Comparison of ENCODE assay signal across 13 mouse cellular contexts in genomic region chr17:67515601-67516147, GRCm38 (mm10).
A peak's percentile ranks its signal among the peaks of the same experiment; 100 is the strongest.
DNase-seq lines count a peak whose midpoint lies in the region; ATAC-seq lines count a peak whose summit lies in the region.
"Had no signal": no experiment of that assay in that cellular context is flagged by ENCODE, and none has a peak within 500 bp of the region (broad histone marks: within the 10 kb centered on the region; RNA-seq: fewer than 3 reads in every experiment).

No protein-coding gene starts in this region.

- no peaks in the 10 kb centered on the region for H3K4me1 ChIP-seq in hindbrain, embryonic 15.5 days (replicated peaks)
- no peaks in the 10 kb centered on the region for H3K4me1 ChIP-seq in hindbrain, embryonic 16.5 days (ENCODE audit: control insufficient read depth, insufficient read depth, low read depth, low read length)
- no peaks in the 10 kb centered on the region for H3K4me1 ChIP-seq in neural tube, embryonic 12.5 days
- no peaks in the 10 kb centered on the region for H3K4me1 ChIP-seq in stomach, embryonic 16.5 days (ENCODE audit: control insufficient read depth, insufficient read depth, low read length)

- DNase-seq in neural tube, embryonic 10.5 days (ENCODE audit: extremely low spot score, low spot score) = no peak
- DNase-seq in kidney, postnatal 36 days = peak; percentile 30 to 56
- DNase-seq in layer of hippocampus, adult 18-20 months (ENCODE audit: low spot score in 2 of 2) = no peak
- DNase-seq: adrenal gland, postnatal 36 days; cerebellum, adult 18-20 months; gastrocnemius, postnatal 10 days; thymus, postnatal 4 days had no signal

- peak overlapping the region; percentile 55; the same call in 1 of the 2 replicates for H3K27ac ChIP-seq in hindbrain, embryonic 15.5 days (replicated peaks)
- H3K27ac ChIP-seq in hindbrain, embryonic 16.5 days (ENCODE audit: low read depth, low read length) = no peak overlapping the region
- no peak overlapping the region for H3K27ac ChIP-seq in neural tube, embryonic 12.5 days
- peak overlapping the region; percentile 70; the same call in 1 of the 2 replicates for H3K27ac ChIP-seq in stomach, embryonic 16.5 days (ENCODE audit: low read length)
- H3K27ac ChIP-seq: forebrain, embryonic 12.5 days; liver, embryonic 14.5 days had no signal

- 59% methylated on average over 7 of the region's 7 CpGs for whole genome bisulfite sequencing in hindbrain, embryonic 15.5 days
- 69% methylated on average over 7 of the region's 7 CpGs for WGBS in hindbrain, embryonic 16.5 days
- 71% methylated on average over 7 of the region's 7 CpGs for WGBS in neural tube, embryonic 12.5 days
- 63% methylated on average over 7 of the region's 7 CpGs for WGBS in stomach, embryonic 16.5 days

- no peaks in the 10 kb centered on the region for H3K36me3 ChIP-seq in hindbrain, embryonic 15.5 days
- H3K36me3 ChIP-seq in hindbrain, embryonic 16.5 days (ENCODE audit: control insufficient read depth, insufficient read depth, low read length) = no peaks in the 10 kb centered on the region
- no peaks in the 10 kb centered on the region for H3K36me3 ChIP-seq in neural tube, embryonic 12.5 days
- no peaks in the 10 kb centered on the region for H3K36me3 ChIP-seq in stomach, embryonic 16.5 days (ENCODE audit: control insufficient read depth, insufficient read depth, low read length)
- H3K36me3 ChIP-seq: forebrain, embryonic 12.5 days had no signal

- no peaks in the 10 kb centered on the region for H3K9me3 ChIP-seq in hindbrain, embryonic 15.5 days
- no peaks in the 10 kb centered on the region for H3K9me3 ChIP-seq in hindbrain, embryonic 16.5 days (ENCODE audit: control insufficient read depth, low read length)
- H3K9me3 ChIP-seq in neural tube, embryonic 12.5 days = no peaks in the 10 kb centered on the region
- H3K9me3 ChIP-seq in stomach, embryonic 16.5 days (replicated peaks; ENCODE audit: control insufficient read depth, low read length) = no peaks in the 10 kb centered on the region
- H3K9me3 ChIP-seq: forebrain, embryonic 12.5 days had no signal

- H3K4me2 ChIP-seq in hindbrain, embryonic 15.5 days = no peak overlapping the region
- no peak overlapping the region for H3K4me2 ChIP-seq in hindbrain, embryonic 16.5 days (ENCODE audit: low read length)
- H3K4me2 ChIP-seq in neural tube, embryonic 12.5 days (replicated peaks) = no peak overlapping the region
- H3K4me2 ChIP-seq in stomach, embryonic 16.5 days (ENCODE audit: low read depth, low read length) = no peak overlapping the region
- H3K4me2 ChIP-seq: forebrain, embryonic 12.5 days had no signal

- H3K27me3 ChIP-seq in hindbrain, embryonic 15.5 days = no peaks in the 10 kb centered on the region
- H3K27me3 ChIP-seq in hindbrain, embryonic 16.5 days (replicated peaks; ENCODE audit: control insufficient read depth, insufficient read depth, low read length) = no peaks in the 10 kb centered on the region
- no peaks in the 10 kb centered on the region; the same call in 1 of the 2 replicates for H3K27me3 ChIP-seq in neural tube, embryonic 12.5 days (replicated peaks)
- no peaks in the 10 kb centered on the region for H3K27me3 ChIP-seq in stomach, embryonic 16.5 days (ENCODE audit: control insufficient read depth, insufficient read depth, low read length)
- H3K27me3 ChIP-seq: forebrain, embryonic 12.5 days had no signal

- no peak overlapping the region for H3K4me3 ChIP-seq in hindbrain, embryonic 15.5 days
- H3K4me3 ChIP-seq in hindbrain, embryonic 16.5 days (ENCODE audit: low read length) = no peak overlapping the region
- H3K4me3 ChIP-seq in neural tube, embryonic 12.5 days = no peak overlapping the region
- no peak overlapping the region for H3K4me3 ChIP-seq in stomach, embryonic 16.5 days (replicated peaks; ENCODE audit: low read length)
- H3K4me3 ChIP-seq: forebrain, embryonic 12.5 days had no signal

- peak; percentile 42; the same call in 1 of the 2 replicates for ATAC-seq in hindbrain, embryonic 15.5 days (ENCODE audit: low FRiP score, low read depth)
- no peak for ATAC-seq in hindbrain, embryonic 16.5 days
- ATAC-seq in neural tube, embryonic 12.5 days (ENCODE audit: low FRiP score, low read depth) = 0 out of 2 replicates have a peak, but pooled peaks have one; percentile 21
- ATAC-seq in stomach, embryonic 16.5 days (ENCODE audit: insufficient read depth, low FRiP score) = no peak

- no peak overlapping the region for H3K9ac ChIP-seq in hindbrain, embryonic 15.5 days
- no peak overlapping the region for H3K9ac ChIP-seq in hindbrain, embryonic 16.5 days (ENCODE audit: low read depth, low read length)
- H3K9ac ChIP-seq in neural tube, embryonic 12.5 days = no peak overlapping the region
- H3K9ac ChIP-seq in stomach, embryonic 16.5 days (ENCODE audit: low read length) = no peak overlapping the region
- H3K9ac ChIP-seq: forebrain, embryonic 12.5 days; liver, embryonic 14.5 days had no signal

Comparison
In these comparisons a context has a peak if more than half of its experiments do, and no peak if none do; other contexts are left out.
1. ATAC-seq: peak in hindbrain, embryonic 15.5 days (single experiment) and neural tube, embryonic 12.5 days (single experiment); none in hindbrain, embryonic 16.5 days (single experiment) and stomach, embryonic 16.5 days (single experiment).
2. H3K27ac ChIP-seq: peak in hindbrain, embryonic 15.5 days (single experiment) and stomach, embryonic 16.5 days (single experiment); none in hindbrain, embryonic 16.5 days (single experiment) and neural tube, embryonic 12.5 days (single experiment).
3. DNase-seq: peak in kidney, postnatal 36 days (2 of 2); none in neural tube, embryonic 10.5 days (single experiment) and layer of hippocampus, adult 18-20 months (0 of 2).